Mouse (Mus musculus): ENCODE data around the gene Gm49373. TPM values are rescaled to one million over a fixed set of nuclear protein-coding genes. Genes with fewer than 3 reads are reported as not detected.

Gm49373 gene
- total RNA-seq (2021), result 1 to 10 TPM; 1.5 to 1.6 TPM

DNA sequence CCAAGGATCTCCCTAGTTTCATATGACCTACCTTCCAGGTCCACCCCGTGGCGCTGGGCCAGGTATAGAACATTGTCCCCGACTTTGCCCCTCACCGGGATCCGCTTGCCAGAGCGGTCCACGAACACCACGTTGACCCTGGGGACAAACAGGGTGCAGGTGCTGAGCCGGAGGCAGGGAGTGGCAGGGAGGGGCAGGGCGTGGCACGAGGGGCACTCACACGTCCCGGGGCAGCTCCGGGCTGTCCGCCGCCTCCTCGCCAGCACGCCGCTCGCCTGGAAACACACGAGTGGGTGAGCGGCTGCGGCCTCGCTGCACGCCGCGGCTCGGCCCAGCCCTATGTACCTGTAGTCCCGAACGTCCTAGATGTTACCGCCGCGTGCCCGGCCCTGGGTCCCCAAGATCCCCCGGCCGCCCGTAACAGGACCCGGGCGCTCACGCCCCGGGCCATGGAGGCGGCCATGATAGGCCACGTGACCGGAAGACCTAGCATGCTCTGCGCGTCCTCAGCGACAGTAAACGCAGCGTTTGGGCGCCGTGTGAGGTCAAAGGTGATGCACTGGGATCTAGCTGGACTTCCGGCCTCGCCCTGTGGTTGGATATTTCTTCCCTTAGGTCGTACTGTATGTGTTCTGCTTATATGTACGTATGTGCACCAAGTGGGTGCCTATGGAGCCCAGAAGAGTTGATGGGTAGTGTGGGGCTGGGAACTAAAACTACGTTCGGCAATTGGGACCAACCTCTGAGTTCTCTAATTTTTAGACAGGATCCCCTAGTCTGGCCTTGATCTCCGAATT, at the start of gene Gm49373, which contains the start of gene Fdx1l:
Gene Gm49373, minus strand, starts transcription at position 53 of the 797 bp plus-strand sequence.
Gene Fdx1l, minus strand, starts transcription at position 571 of the 797 bp plus-strand sequence.
- intact Hi-C loops (cut with DNase I), result loop anchor here (2.0 kb wide), 1 partner anchor 40 kb away; the partner anchor contains the start of gene Icam5
- DNase-seq (ENCODE audit: low spot score in 2 of 2), result peak; percentile 91 to 93

DNA sequence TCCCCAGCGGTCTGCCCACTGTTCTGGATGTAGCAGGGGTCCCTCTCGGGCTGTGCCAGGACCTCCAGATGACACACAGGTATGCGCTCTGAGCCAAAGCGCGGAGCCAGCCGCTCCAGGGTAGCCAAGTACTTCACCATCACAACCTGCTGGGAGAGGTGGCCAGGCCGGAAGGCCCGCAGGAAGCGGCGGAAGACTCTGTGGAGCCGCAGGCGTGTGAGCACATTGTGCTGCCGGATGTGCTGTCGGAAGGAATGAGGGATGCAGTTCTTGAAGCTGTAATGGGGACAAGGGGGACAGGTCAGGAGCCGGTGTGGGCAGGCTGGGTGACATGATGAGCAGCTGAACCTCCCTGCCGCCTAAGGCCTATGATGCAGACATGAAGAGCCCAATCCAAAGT, 48.6 kb upstream of the Gm49373 start:
- intact Hi-C loops (cut with DNase I), result no loop called here
- DNase-seq (ENCODE audit: low spot score in 2 of 2), result no peak

DNA sequence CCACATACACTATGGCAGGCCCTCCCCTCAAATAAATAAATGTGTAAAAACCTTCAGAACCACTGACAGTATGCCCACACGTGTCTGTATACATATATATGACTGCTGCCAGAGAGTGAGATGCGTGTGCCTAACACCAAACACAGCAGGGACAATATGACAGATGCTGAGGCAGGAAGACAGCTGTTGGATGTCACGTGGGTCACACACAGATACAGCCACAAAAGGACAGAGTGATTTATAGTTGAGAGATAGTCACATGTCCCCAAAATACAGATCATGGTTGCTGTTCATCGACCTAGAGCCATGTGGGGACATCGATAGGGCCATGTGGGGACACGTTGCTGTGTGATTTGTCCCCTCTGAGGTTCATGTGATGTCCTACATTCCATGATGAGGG, 44.2 kb upstream of the Gm49373 start:
- no peak for DNase-seq (ENCODE audit: low spot score in 2 of 2)
- intact Hi-C loops (cut with DNase I), result no loop called here

DNA sequence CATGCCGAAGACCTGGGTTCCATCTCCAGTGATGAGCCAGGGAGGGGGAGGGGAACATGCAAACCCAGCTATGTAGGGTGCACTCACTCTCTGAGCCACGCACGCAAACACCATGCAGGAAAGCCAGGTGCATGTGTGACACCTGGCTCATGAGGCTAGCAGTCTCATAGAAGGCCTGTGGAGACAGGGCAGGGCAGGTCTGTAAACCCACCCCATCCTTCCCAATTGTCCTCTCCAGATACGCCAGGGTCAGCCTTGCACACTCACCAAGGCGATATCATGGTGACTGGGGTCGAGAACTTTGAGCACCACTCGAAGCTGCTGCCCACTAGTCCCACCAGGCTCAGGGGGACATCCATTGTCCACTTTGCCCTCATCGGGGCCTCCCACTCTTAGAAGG, 42.2 kb upstream of the Gm49373 start:
- no peak for DNase-seq (ENCODE audit: low spot score in 2 of 2)
- intact Hi-C loops (cut with DNase I), result no loop called here

DNA sequence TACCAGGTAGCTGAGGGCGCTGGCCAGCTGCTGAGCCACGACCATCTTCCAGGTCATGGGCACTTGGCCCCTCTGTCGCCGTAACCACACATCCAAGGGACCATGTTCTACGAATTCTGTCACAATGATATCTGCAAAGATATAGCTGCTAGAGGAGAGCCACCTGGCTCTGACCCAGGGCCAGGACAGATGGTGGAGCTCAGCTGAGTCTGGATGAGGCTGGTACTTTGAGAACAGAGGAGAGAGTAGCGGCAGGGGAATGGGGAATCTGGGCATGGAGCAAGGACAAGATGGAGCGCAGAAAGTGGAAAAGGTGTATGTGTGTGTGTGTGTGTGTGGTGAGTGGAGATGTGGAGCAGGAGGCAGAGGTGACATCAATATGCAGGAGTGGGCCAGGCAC, 41.3 kb upstream of the Gm49373 start:
- intact Hi-C loops (cut with DNase I), result no loop called here

DNA sequence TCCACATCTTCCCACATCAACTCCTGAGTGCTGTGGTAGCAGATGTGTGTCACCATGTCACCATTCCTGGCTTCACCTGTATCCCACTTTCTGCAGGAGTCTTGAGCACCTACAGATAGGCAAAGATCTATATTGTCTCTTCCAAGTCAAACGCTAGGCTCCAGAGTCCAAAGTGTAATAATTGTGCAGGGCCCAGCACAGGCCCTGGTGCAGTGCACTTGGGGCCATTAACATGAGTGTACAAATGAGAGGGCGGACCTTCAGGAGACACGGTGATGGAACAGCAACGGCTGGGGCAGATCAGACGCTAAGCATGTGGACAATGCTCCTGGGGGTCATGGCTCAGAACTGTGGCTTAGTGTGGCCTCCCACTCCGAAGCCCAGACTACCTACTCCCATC, 40.9 kb upstream of the Gm49373 start:
- intact Hi-C loops (cut with DNase I), result no loop called here
- DNase-seq (ENCODE audit: low spot score in 2 of 2), result no peak

More for the DNA sequence above, 41.3 kb upstream of the Gm49373 start:
- DNase-seq (ENCODE audit: low spot score in 2 of 2), result no peak

DNA sequence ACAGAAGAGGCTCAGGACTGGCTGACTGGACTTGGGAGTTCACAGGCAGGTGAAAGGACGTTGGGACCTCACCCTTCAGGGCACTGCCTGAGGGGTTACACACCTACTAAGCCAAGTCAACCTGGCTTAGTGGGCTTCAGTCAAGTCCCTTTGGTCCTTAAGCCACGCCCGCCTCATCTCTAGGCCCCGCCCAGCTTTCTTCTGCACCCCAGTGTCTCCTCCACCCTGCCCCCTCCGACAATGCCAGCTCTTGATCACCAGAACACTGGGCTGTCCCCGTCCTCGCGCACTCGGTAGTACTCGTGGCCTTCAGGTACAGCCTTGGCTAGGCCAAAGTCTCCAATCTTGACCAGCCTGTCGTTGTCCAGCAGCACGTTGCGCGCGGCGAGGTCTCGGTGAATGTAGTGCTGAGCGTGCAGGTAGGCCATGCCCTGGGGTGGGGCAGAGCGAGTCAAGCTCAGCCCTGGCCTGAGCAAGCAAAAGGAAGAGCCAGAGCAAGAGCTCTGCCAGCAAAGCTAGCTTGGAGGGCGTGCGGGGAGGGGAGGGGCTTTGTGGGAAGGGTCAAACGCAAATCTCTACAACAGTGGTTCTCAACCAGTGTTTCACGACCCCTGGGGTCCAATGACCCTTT, 34.8 kb upstream of the Gm49373 start:
- intact Hi-C loops (cut with DNase I), result no loop called here
- DNase-seq (ENCODE audit: low spot score in 2 of 2), result no peak

DNA sequence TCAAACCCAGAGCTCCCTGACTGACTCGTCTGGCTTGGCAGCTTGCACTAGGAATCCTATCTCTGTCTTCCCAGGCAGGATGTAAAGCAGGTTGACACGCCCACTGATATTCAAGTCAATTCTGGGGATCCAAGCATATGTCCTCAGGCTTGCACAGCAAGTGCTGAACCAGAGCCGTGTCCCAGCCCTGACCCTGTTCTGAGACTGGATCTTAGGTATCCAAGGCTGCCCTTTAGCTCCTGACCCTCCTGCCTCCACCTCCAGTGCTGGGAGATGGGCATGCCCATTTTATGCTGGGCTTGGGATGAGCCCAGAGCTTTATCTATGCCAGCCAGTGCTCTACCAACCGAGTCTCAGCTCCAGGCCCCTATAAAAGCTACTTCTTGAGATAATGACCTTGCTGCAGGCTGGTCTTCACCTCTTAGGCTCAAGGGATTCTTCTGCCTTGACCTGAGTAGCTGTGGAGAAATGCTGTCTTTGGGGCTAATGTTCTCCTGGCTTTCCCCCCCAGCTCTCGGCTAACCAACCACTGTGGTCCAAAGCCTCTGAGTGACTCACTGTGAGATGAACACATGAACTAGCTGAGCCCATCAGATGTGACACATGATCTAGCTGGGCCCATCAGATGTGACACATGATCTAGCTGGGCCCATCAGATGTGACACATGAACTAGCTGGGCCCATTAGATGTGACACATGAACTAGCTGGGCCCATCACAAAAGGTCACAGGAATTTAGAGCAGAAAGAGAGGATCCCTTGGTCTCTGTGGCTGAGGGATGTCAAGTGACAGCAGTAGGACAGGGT, 33.1 kb upstream of the Gm49373 start:
- DNase-seq (ENCODE audit: low spot score in 2 of 2), result no peak

DNA sequence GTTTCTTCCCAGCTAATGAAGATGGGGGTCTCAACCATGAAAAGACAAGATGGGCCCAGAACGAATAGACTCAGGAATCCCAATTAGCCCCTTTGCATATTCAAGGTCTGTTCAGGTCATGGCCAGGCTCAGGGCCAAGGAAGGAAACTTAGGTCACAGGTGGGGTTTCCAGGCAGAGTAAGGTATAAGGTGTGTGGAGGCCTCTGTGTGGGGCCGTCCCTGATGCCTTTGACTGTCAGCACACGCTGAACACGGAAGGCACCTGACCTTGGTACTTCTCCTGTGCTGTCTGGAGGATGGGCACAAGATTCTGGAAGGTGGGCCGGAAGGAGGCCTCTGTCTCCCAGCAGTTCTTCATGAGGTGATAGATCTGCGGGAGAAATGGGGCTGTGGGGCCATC, 31.9 kb upstream of the Gm49373 start:
- DNase-seq (ENCODE audit: low spot score in 2 of 2), result no peak
- intact Hi-C loops (cut with DNase I), result no loop called here

More for the DNA sequence above, 33.1 kb upstream of the Gm49373 start:
- intact Hi-C loops (cut with DNase I), result no loop called here

DNA sequence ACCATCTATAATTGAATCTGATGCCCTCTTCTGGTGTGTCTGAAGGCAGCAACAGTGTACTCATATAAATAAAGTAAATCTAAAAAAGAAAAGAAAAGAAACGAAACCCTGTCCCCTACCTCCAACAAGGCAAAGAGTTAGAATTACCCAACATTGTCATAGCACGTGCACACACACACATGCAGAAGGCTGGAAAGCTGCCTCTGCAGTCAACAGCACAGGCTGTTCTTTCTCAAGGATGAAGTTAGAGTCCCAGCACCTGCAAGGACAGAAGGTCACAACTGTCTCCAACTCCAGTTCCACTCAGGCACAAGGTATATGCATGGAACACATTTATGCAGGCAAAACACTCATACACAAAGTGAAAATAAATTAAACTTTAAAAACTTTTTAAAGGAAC, 29.2 kb upstream of the Gm49373 start:
- DNase-seq (ENCODE audit: low spot score in 2 of 2), result no peak
- intact Hi-C loops (cut with DNase I), result no loop called here

DNA sequence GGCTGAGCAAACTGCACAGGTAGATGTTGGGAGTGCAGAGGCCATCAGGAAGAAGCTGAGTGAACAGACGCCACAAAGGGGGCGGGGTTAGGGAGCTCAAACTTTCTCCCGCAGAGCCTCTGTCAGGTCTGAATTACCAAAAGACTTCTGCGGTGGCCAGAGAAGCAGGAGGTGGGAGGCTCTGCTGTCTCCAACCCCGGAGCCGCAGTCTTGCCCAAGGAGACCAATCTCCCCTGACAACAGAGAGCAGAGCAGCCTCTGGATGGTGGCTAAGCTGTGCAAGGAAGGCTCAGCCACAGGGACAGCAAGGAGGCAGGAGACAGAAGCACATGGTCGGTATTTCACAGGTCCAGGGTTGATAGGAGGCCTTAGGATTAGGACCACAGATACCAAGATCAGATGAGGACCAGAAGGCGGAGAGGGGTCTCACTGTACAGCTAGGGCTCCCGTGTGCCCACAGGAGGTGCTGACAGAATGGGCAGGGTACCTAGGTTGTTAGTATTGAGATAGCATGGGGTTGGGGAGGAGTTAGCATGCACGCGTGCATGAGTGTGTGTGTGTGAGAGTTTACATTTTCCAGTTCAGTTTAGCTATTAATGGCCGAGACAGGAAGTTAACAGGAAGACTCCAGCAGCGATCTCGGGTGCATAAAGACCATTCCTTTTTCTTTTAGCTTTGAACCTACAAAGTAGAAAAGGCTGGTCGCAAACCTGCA, 27.7 kb upstream of the Gm49373 start:
- intact Hi-C loops (cut with DNase I), result no loop called here
- DNase-seq (ENCODE audit: low spot score in 2 of 2), result no peak

DNA sequence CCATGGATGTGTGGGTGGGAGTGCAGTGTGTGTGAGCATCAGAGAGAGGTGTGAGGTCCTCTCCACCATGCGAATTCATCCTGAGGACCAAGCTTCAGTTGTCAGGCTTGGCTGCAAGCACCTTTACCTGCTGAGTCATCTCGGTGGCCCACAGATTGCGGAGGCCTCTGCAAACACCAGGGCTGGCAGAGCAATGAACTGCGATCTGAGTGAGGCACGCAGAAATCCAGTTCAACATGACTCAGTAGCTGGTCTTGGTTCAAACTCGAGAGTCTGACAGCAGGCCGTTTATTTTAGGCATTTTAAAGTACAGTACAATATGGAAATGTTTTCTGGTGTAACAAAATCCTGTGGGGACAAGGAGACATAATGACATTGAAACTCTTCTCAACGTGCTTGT, 24.9 kb upstream of the Gm49373 start:
- DNase-seq (ENCODE audit: low spot score in 2 of 2), result peak; percentile 72 to 78
- intact Hi-C loops (cut with DNase I), result no loop called here

DNA sequence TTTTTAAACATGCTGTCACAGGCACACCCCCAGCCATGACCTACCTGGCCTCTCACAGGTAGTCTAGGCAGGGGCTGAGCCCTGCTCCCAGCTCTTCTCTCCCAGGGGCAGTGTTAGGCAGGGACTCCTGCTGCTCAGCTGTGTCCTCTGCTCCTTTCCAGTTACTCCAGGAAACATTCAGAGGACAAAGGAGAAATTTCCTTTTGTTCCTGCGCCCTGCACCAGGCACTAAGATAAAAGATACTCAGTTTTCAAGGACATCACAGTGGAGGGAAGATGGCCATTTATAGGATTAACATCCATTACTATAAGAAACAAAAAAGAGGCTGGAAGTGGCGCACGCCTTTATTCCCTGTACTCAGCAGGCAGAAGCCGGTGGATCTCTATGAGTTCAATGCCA, 23.1 kb upstream of the Gm49373 start:
- intact Hi-C loops (cut with DNase I), result no loop called here
- no peak for DNase-seq (ENCODE audit: low spot score in 2 of 2)

DNA sequence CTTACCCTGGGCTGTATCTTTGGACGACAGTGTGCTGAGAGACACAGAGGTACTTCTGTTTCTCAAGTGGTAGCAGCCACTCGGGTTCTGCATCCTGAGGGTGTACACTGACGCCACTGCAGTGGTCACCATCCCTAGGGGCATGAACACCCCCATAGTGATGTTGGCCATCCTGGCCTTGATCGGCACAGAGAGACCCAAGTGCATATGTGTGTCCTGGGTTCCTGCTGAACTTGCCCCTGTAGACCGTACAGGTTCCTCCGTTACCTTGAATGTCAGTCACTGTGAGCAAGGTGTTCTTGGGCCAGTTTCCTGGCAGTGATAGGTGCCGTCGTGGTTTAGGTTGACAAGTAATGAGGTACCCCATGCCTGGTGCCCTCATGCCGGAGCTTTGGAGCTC, 20.5 kb upstream of the Gm49373 start:
- no peak for DNase-seq (ENCODE audit: low spot score in 2 of 2)
- intact Hi-C loops (cut with DNase I), result loop anchor here (5.0 kb wide), 1 partner anchor 39 kb away; the partner anchor contains the start of gene Tyk2

DNA sequence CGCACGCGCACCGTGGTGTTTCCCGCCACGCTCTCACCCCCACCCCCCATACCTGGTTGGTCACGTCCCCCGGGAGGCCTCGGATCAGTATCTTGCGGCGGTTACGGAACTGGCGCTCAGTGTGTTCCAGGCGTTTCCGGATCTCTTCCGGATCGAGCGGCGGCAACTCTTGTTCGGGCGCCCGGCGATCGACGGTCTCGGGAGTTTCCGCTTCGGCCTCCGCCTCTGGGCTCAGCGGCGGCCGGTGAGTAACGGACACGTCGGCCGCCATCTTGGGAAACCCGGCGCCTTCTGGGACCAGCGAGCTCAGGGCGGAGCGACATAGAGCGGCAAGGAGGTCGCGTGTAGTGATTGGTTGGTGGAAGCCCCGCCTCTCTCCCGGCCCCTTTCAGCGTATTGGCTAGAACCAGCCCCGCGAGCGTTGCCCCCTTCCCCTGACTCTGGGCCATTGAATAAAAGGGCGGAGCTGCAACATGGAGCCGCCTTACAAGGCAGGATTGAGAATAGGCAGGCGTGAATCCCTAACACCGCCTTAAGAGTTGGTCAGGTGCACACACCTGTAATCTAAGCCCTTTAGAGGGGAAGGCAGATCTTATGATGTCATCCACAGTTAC, 18.9 kb upstream of the Gm49373 start, which contains the start of the genes Gm38431 and Raver1:
Gene Gm38431, minus strand, starts transcription at position 291 of the 614 bp plus-strand sequence.
Gene Raver1, minus strand, starts transcription at position 302 of the 614 bp plus-strand sequence.
- intact Hi-C loops (cut with DNase I), result loop anchor here (5.0 kb wide), 1 partner anchor 40 kb away; the partner anchor contains the start of gene Tyk2
- peak; percentile 97 for DNase-seq (ENCODE audit: low spot score in 2 of 2)

DNA sequence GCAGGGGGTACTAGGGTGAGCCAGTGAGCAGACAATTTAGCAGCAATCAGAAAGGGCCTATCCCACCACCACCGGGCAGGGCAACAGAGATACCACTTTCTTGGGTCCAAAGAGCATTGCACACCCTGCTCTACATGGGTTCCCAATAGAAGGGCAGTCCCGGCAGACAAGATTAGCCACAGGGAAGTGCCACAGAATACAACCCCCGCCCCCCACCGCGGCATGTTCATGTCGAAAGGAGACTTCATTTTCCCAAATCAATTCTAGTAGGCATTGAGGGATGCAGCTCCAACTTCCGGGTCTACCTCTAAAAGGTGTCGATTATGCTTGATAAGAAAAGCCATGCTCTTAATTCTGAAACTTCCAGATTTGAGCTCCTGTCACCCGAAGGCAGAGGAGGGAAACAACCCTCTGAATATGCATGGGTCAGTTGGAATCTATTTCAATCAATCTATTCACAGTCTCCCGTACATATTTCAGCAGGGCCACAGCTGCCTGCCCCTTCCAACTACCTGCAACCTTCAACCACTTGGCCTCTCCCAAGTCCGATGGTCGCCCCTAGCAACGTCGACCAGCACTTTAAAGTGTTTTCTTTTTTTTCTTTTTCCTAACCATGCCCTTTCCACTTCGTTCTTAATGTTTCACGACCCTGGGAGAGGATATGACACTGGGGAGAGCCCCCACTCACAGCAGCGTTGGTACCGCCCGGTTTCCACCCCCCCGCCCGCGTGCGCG, 18.2 kb upstream of the Gm49373 start:
- DNase-seq (ENCODE audit: low spot score in 2 of 2), result no peak
- intact Hi-C loops (cut with DNase I), result loop anchor here (5.0 kb wide), 1 partner anchor 41 kb away; the partner anchor contains the start of gene Tyk2

DNA sequence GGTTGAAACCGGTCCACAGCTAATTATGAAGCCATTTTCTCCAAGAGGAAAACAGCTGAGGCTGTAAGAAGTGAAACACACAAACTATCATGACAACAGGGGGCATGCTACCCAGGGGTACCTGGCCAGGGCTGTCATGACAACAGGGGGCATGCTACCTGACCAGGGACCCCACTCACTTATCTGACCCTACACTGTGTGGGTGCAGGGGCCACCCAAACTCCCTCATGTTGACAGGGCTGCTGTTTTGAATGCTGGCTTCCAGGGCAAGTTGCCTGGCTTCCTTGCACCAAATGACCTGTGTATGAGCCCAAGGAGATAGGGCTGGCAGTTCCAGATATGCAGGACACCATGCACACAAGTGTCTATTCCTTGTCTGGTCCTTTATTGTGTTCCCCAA, 17.6 kb upstream of the Gm49373 start:
- intact Hi-C loops (cut with DNase I), result loop anchor here (5.0 kb wide), 1 partner anchor 42 kb away; the partner anchor contains the start of gene Tyk2
- DNase-seq (ENCODE audit: low spot score in 2 of 2), result no peak

DNA sequence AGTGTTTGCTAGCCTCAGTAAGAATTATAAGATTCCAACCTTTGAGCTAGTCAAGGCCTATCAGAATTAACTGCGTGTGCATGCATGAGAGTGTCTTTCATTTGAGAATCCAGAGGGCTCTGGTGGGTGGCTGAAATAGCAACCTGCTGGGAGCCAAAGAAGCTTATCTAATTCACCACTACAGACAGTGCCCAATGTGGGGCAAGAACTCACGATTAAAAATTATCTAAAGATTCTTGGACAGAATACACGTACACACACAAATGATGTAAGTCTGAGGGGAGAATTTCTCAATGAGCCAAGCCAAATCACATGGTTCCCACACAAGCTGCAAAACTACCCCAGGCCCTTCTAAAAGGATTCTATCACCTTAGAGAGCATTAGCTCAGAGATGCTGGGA, 10.4 kb upstream of the Gm49373 start:
- intact Hi-C loops (cut with DNase I), result no loop called here
- DNase-seq (ENCODE audit: low spot score in 2 of 2), result no peak
